Mouse (Mus musculus) limb, embryonic 14.5 days (tissue): ENCODE results near the gene Rpl11. TPM values are rescaled to one million over a fixed set of nuclear protein-coding genes. Genes with fewer than 3 reads are reported as not detected.

Source experiments
- ATAC-seq: fragments of 200-750 bp; cut with Nextera tagmentation; 2 replicates; pipeline ENCODE4 v1.8.0; 2017; ENCODE audit warnings: low read depth, moderate number of reproducible peaks, moderate TSS enrichment; ENCODE audit not compliant: low FRiP score
- DNase-seq: peaks from one replicate; pipeline ENCODE4 v3.0.0-alpha.2; 2015; ENCODE audit warnings: low spot score
- H3K27ac ChIP-seq: fragments of 300-500 bp; sonication (generic); replicated peaks from 2 replicates; pipeline ENCODE4 v1.5.1; 2014; ENCODE audit warnings: low read depth, mild to moderate bottlenecking, low read length, moderate library complexity, mixed read lengths
- H3K27me3 ChIP-seq: fragments of 300-500 bp; sonication (generic); 2 replicates; pipeline ENCODE4 v1.6.1; 2014; ENCODE audit warnings: low read length, mixed read lengths; ENCODE audit not compliant: control insufficient read depth, insufficient read depth
- H3K36me3 ChIP-seq: fragments of 300-500 bp; sonication (generic); 2 replicates; pipeline ENCODE4 v1.6.1; 2014; ENCODE audit warnings: mild to moderate bottlenecking, low read length, moderate library complexity, mixed read lengths; ENCODE audit not compliant: control insufficient read depth, insufficient read depth
- H3K4me1 ChIP-seq: fragments of 300-500 bp; sonication (generic); 2 replicates; pipeline ENCODE4 v1.6.1; 2014; ENCODE audit warnings: antibody characterized with exemption, low read length, mixed read lengths; ENCODE audit not compliant: control insufficient read depth, insufficient read depth
- H3K4me2 ChIP-seq: fragments of 300-500 bp; sonication (generic); replicated peaks from 2 replicates; pipeline ENCODE4 v1.6.1; 2014; ENCODE audit warnings: low read depth, mild to moderate bottlenecking, low read length, moderate library complexity; ENCODE audit not compliant: severe bottlenecking
- H3K4me3 ChIP-seq: fragments of 300-500 bp; sonication (generic); replicated peaks from 2 replicates; pipeline ENCODE4 v1.5.1; 2014; ENCODE audit warnings: low read length
- H3K9ac ChIP-seq: fragments of 300-500 bp; sonication (generic); 2 replicates; pipeline ENCODE4 v1.6.1; 2014; ENCODE audit warnings: mild to moderate bottlenecking, low read depth, low read length, moderate library complexity; ENCODE audit not compliant: severe bottlenecking
- H3K9me3 ChIP-seq: fragments of 300-500 bp; sonication (generic); 2 replicates; pipeline ENCODE4 v1.6.1; 2016; ENCODE audit warnings: low read length; ENCODE audit not compliant: control insufficient read depth
- POLR2A ChIP-seq: fragments of 200-500 bp; IDR thresholded peaks from 2 replicates; pipeline ENCODE4 v1.8.0; 2012; ENCODE audit warnings: inconsistent platforms, mild to moderate bottlenecking, moderate library complexity, borderline replicate concordance; ENCODE audit not compliant: insufficient read depth, insufficient read length; ENCODE audit errors: extremely low read depth
- WGBS: fragments of 180-500 bp; shearing (Covaris S2); extraction: QIAGEN DNeasy Blood & Tissue Kit; methylation state at CpG from one replicate; pipeline ENCODE4 v1.1.7; 2014; 5-methylcytosine and 5-hydroxymethylcytosine counted together
- polyA plus RNA-seq, 2 experiments: library from polyadenylated mRNA; depleted of rRNA in 1 of 2; stranded (reverse) in 1 of 2; unstranded in 1 of 2; fragments of >200 nt; fragmentation: Nextera tagmentation in 1 of 2; extraction: Ambion mirVana in 1 of 2; gene quantifications; 2 replicates each; pipeline versions ENCODE4 v1.2.1 to v1.2.3; 2012 to 2014

Rpl11 gene
- polyA plus RNA-seq, 2 experiments = 591 to 1,343 TPM

DNA sequence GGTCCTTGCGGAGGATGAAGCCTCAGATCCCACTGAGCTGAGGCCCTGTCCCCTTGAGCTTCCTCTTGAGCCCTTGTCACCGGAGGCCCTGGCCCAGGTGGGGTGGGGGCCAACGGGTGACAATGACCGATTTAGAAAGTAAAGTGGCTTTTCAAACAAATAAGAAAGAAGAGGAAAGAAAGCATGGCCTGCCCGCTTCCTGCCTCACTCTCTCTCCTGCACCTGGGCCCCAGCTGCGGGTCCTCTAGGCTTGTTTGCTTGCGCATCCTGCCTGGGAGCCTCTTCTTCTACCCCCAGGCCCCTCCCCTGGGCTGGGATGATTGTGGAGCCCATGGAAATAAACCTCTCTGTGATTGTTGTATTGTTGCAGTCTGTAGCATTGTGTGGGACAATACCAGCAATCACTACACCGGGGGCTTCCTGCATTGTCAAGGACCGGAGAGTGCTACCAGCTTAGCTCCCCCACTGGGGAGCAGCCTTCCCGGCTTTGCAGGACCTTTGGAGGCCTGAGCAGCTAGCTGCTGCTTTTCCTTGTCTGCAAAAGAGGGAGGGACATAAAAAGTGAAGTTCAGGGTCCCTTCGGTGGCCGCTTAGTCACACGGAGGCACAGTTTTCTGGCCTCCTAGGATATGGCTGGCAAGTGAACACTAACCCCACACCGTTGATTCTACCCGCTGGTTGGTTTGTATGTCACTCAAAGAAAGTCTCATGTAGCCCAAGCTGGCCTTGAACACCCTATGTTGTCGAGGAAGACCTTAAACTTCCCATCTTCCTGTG lies 35.9 kb upstream of the Rpl11 start:
- no peak overlapping the region for H3K27ac ChIP-seq

DNA sequence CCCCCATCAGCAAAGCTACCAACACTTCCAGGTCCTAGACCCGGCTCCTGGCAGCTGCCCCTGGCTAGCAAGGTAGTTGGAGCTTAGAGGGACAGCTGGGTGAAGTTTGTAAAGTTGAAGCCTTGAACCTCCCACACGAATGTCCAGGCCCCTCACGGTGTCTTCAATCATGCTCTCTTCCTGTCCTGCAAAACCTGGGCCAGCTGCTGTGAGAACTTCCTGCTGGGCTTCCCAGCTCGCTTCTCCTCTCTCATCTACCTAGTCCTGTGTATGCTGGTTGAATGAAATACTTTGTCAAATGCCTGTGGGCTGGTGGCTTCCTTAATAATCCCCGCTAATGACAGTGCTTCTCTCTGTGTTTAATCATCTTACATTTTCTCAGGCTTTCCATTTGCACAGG lies 35.1 kb upstream of the Rpl11 start:
- DNase-seq = no peak
- no peak overlapping the region for H3K9ac ChIP-seq
- 0 out of 2 replicates have a peak, but pooled peaks cover 3% of the 10 kb centered on the region for H3K9me3 ChIP-seq
- H3K27ac ChIP-seq = no peak overlapping the region
- no peaks in the 10 kb centered on the region for H3K27me3 ChIP-seq
- no peak overlapping the region for H3K4me2 ChIP-seq
- no peak for ATAC-seq
- no peak overlapping the region for H3K4me3 ChIP-seq
- TF ChIP-seq POLR2A = no peak
- 66% methylated on average over 5 of the region's 5 CpGs for WGBS
- no peaks in the 10 kb centered on the region for H3K4me1 ChIP-seq
- no peaks in the 10 kb centered on the region for H3K36me3 ChIP-seq

More for the DNA sequence above, 35.9 kb upstream of the Rpl11 start:
- Histone ChIP-seq H3K9me3 (0 out of 2 replicates have a peak, but pooled peaks cover 3% of the 10 kb centered on the region), H3K4me3 (no peak overlapping the region), H3K4me1 (no peaks in the 10 kb centered on the region), H3K9ac (no peak overlapping the region), H3K36me3 (no peaks in the 10 kb centered on the region), H3K27me3 (no peaks in the 10 kb centered on the region), H3K4me2 (no peak overlapping the region)
- ATAC-seq (no peak), DNase-seq (no peak)
- TF ChIP-seq POLR2A = no peak
- WGBS = 55% methylated on average over 16 of the region's 16 CpGs

- TF ChIP-seq POLR2A = no peak
- H3K4me3 ChIP-seq = no peak overlapping the region
- H3K9ac ChIP-seq = no peak overlapping the region
- DNase-seq = no peak
- H3K36me3 ChIP-seq = no peaks in the 10 kb centered on the region
- 79% methylated on average over 5 of the region's 5 CpGs for WGBS
- no peaks in the 10 kb centered on the region for H3K4me1 ChIP-seq
- H3K27ac ChIP-seq = no peak overlapping the region
- H3K4me2 ChIP-seq = no peak overlapping the region
- ATAC-seq = no peak
- 0 out of 2 replicates have a peak, but pooled peaks cover under 1% of the 10 kb centered on the region for H3K27me3 ChIP-seq
- 0 out of 2 replicates have a peak, but pooled peaks cover 3% of the 10 kb centered on the region for H3K9me3 ChIP-seq
Measured at GRCm38 (mm10) chr4:136087261-136087660, 34.0 kb upstream of the Rpl11 start.

DNA sequence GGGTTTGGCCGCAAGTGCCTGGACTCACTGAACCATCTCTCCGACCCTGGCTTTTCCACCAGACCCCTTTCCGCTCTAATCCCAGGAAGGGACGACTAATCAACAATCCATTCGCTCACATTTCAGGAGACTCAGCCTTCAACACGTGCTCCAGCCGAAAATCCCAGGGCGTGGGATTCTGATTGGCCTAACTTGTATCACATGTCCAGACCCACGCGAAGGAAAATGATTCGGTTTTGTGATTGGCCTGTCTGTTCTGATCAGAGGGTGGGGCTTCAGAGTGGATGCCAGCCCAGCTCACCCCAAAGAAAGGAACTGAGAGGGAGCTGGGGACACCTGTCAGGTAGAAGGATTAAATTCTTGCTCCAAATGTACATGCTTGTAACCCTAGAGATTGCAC lies 31.6 kb upstream of the Rpl11 start:
- H3K36me3 ChIP-seq = no peaks in the 10 kb centered on the region
- H3K9ac ChIP-seq = no peak overlapping the region
- no peak for ATAC-seq
- DNase-seq = no peak
- no peak for TF ChIP-seq POLR2A
- H3K4me2 ChIP-seq = no peak overlapping the region
- peaks cover 8% of the 10 kb centered on the region for H3K4me1 ChIP-seq
- no peaks in the 10 kb centered on the region for H3K9me3 ChIP-seq
- peaks cover 15% of the 10 kb centered on the region; the same call in 1 of the 2 replicates for H3K27me3 ChIP-seq
- no peak overlapping the region for H3K27ac ChIP-seq
- 95% methylated on average over 11 of the region's 11 CpGs for WGBS
- no peak overlapping the region for H3K4me3 ChIP-seq

GRCm38 (mm10) chr4:136083269-136084105 lies 30.3 kb upstream of the Rpl11 start:
- Histone ChIP-seq H3K27ac (no peak overlapping the region), H3K9me3 (no peaks in the 10 kb centered on the region), H3K4me3 (no peak overlapping the region), H3K27me3 (peaks cover 15% of the 10 kb centered on the region; the same call in 1 of the 2 replicates), H3K36me3 (no peaks in the 10 kb centered on the region), H3K4me1 (peaks cover 8% of the 10 kb centered on the region), H3K4me2 (no peak overlapping the region), H3K9ac (no peak overlapping the region)
- ATAC-seq (no peak), DNase-seq (no peak)
- no peak for TF ChIP-seq POLR2A
- 70% methylated on average over 17 of the region's 19 CpGs for WGBS
